Mouse (Mus musculus) spleen, adult 2 months (tissue): ENCODE measurements around the gene Nlrp9b. TPM values are rescaled to one million over a fixed set of nuclear protein-coding genes. Genes with fewer than 3 reads are reported as not detected.
"Not testable (repeated sequence)": the region's sequence is repeated elsewhere in the genome, so short reads cannot be mapped to it uniquely, and the experiment has no call there.

Experiments used
- DNase-seq, 2 experiments: peaks; one replicate each; pipeline versions ENCODE4 v3.0.0 to v3.0.0-alpha.2; 2012 to 2021; ENCODE audit warnings: low spot score in 2 of 2, low read depth in 1 of 2
- H3K27ac ChIP-seq: fragments of 200-500 bp; 2 replicates; pipeline ENCODE4 v1.5.1; 2012; ENCODE audit warnings: low read length, inconsistent platforms; ENCODE audit not compliant: insufficient read depth
- H3K27me3 ChIP-seq: fragments of 200-500 bp; 2 replicates; pipeline ENCODE4 v1.6.1; 2012; ENCODE audit warnings: mild to moderate bottlenecking, moderate library complexity, low read length, inconsistent platforms; ENCODE audit not compliant: control insufficient read depth, insufficient read depth
- H3K36me3 ChIP-seq: fragments of 200-500 bp; 2 replicates; pipeline ENCODE4 v1.6.1; 2012; ENCODE audit warnings: mild to moderate bottlenecking, low read length, inconsistent platforms; ENCODE audit not compliant: control insufficient read depth, insufficient read depth
- H3K4me1 ChIP-seq: fragments of 200-500 bp; 2 replicates; pipeline ENCODE4 v1.6.1; 2011; ENCODE audit warnings: inconsistent platforms; ENCODE audit not compliant: control insufficient read depth, insufficient read depth, insufficient read length
- H3K4me3 ChIP-seq: fragments of 200-500 bp; 2 replicates; pipeline ENCODE4 v1.5.1; 2011; ENCODE audit warnings: mild to moderate bottlenecking, inconsistent platforms; ENCODE audit not compliant: insufficient read depth, insufficient read length; ENCODE audit errors: extremely low read depth
- CTCF ChIP-seq: fragments of 200-500 bp; IDR thresholded peaks from 2 replicates; pipeline ENCODE4 v1.5.1; 2011; ENCODE audit warnings: mild to moderate bottlenecking, inconsistent platforms; ENCODE audit not compliant: insufficient read depth, insufficient read length, insufficient replicate concordance; ENCODE audit errors: extremely low read depth
- POLR2A ChIP-seq: fragments of 200-500 bp; IDR thresholded peaks from 2 replicates; pipeline ENCODE4 v1.6.1; 2011; ENCODE audit warnings: low read depth, low read length, inconsistent platforms
- WGBS: fragments of 180-500 bp; shearing (Covaris S2); methylation state at CpG from one replicate; pipeline ENCODE4 v1.1.7; 2018; 5-methylcytosine and 5-hydroxymethylcytosine counted together
- polyA plus RNA-seq: library from polyadenylated mRNA; depleted of rRNA; stranded (reverse); fragments of >200 nt; gene quantifications from 2 replicates; pipeline ENCODE4 v1.2.3, GENCODE M21; 2012; rRNA removed

Nlrp9b gene
- polyA plus RNA-seq, result not detected in 2 replicates

GRCm38 (mm10) chr7:19991165-19991564, at the start of gene Nlrp9b:
Nlrp9b (plus strand) TSS chr7:19991465.
- not testable (repeated sequence) for H3K27ac ChIP-seq, H3K36me3 ChIP-seq, H3K4me3 ChIP-seq, DNase-seq, H3K27me3 ChIP-seq, H3K4me1 ChIP-seq
- 60% methylated on average over 8 of the region's 8 CpGs for WGBS

DNA sequence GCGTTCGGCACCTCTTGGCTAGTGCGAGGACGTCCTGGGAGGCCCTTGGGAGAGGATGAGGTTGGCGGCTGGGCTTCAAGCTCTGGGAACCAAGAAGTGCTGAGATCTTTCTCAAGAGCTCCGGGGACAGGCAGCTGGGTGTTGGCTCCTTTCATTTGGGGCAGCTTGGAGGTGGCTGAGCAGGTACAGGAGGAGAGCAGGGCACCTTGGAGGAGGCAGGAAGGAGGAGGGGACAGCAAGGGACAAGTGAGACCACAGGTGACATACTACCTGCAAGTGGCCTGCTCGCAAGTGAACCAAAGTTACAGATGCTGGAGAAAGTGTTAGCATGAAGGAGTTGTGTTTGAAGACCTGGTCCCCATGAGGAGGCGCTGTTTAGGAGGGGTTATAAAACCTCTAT, 46.6 kb upstream of the Nlrp9b start:
- WGBS, result 97% methylated on average over 8 of the region's 8 CpGs
- no peak overlapping the region for H3K4me3 ChIP-seq
- DNase-seq, result no peak
- no peaks in the 10 kb centered on the region for H3K36me3 ChIP-seq
- H3K27me3 ChIP-seq, result no peaks in the 10 kb centered on the region
- peaks cover 3% of the 10 kb centered on the region; the same call in 1 of the 2 replicates for H3K4me1 ChIP-seq
- H3K27ac ChIP-seq, result no peak overlapping the region
- no peak for TF ChIP-seq CTCF
- TF ChIP-seq POLR2A, result no peak

DNA sequence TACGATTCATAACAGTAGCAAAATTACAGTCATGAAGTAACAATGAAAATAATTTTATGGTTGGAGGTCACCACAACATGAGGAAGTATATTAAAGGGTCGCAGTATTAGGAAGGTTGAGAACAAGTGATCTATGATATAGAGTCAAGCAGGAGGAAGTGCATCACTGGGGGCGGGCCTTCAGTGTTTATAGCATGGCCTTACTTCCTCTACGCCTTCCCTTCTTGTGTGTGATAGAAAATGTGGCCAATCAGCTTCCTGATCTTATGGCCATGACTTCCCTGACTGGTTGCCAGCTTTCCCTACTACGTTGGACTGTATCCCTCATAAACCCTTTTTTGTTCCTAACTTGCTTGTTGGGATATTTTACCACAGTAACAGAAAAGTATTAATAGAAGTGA, 46.1 kb upstream of the Nlrp9b start:
- DNase-seq, result no peak
- H3K4me1 ChIP-seq, result no peaks in the 10 kb centered on the region; the same call in 1 of the 2 replicates

GRCm38 (mm10) chr7:19945821-19946515, 45.3 kb upstream of the Nlrp9b start:
- Histone ChIP-seq H3K4me3 (no peak overlapping the region), H3K27ac (peak overlapping the region; percentile 57), H3K27me3 (no peaks in the 10 kb centered on the region), H3K4me1 (no peaks in the 10 kb centered on the region), H3K36me3 (no peaks in the 10 kb centered on the region)
- no peak for DNase-seq
- TF ChIP-seq POLR2A (no peak), CTCF (no peak)
- 75% methylated on average over 13 of the region's 13 CpGs for WGBS

More for the DNA sequence above, 46.1 kb upstream of the Nlrp9b start:
- no peak for TF ChIP-seq CTCF
- no peak for TF ChIP-seq POLR2A
- Histone ChIP-seq H3K36me3 (no peaks in the 10 kb centered on the region), H3K27ac (peak overlapping the region; percentile 18; the same call in 1 of the 2 replicates), H3K27me3 (no peaks in the 10 kb centered on the region), H3K4me3 (no peak overlapping the region)
- WGBS, result 76% methylated on average over 5 of the region's 5 CpGs

DNA sequence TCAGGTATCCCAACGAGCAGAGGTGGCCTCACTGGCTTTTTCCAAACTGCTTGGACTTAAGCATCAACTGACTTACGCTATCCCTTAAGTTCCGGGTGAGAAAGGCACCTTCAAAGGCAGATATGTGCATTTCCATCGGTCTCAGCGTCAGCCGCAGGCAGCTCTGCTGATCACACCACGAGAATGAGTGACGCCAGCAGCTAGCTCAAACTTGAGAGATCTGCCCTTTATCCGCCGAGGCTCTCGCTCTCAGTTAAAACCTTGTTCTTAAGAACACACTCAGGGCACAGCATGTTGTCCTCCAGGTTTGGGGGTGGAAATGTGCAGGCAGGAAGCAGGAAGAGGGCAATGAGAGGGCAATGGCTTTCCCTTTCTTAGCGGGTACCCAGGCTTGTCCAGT, 42.3 kb upstream of the Nlrp9b start:
- Histone ChIP-seq H3K27ac (peak overlapping the region; percentile 1; the same call in 1 of the 2 replicates), H3K4me1 (no peaks in the 10 kb centered on the region), H3K27me3 (no peaks in the 10 kb centered on the region), H3K4me3 (no peak overlapping the region), H3K36me3 (no peaks in the 10 kb centered on the region)
- no peak for DNase-seq
- WGBS, result 86% methylated on average over 12 of the region's 12 CpGs
- TF ChIP-seq CTCF (no peak), POLR2A (no peak)

DNA sequence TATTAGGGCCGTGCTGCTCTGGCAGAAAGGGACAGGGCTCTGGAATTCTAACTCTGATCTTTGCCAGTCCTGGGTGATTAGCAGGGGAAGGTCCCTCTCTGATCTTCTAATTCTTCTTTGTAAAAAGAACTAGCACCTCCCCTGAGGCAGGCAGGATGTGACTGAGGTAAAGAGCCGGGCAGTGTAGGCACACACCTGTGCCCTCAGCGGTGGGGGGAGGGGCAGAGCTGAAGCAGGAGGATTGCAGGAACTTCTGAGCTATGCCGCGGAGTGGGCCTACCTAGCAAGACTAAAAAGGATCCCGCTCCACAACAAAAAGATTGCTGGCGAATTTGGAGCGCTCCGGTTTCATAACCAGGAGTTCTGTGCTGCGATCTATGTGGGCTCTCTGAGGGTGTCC, 41.3 kb upstream of the Nlrp9b start:
- peak overlapping the region; percentile 57; the same call in 1 of the 2 replicates for H3K27ac ChIP-seq
- no peaks in the 10 kb centered on the region for H3K36me3 ChIP-seq
- H3K4me3 ChIP-seq, result no peak overlapping the region
- no peaks in the 10 kb centered on the region for H3K27me3 ChIP-seq
- DNase-seq, result peak in 1 of 2 experiments; percentile 14
- WGBS, result 74% methylated on average over 10 of the region's 10 CpGs
- no peak for TF ChIP-seq POLR2A
- no peak for TF ChIP-seq CTCF
- no peaks in the 10 kb centered on the region for H3K4me1 ChIP-seq

DNA sequence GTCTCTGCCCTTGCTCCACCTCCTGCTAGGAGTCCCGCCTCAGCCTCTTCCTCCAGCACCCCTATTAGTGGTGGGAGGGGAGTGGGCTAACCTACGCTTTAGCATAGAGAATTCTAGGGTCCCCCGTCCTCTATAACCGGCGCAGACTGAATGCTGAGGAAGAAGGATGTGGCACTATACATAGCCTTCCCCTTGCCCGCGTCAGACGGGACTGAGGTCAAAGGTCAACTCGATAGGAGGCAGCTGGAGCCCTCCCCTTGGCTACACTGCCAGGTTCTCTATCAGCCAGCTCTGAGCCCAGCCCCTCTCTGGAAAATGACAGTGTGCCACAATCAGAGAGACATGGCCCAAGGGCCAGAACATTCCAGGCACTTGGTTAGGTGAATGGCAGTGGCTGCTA, 40.7 kb upstream of the Nlrp9b start, which contains the start of gene Igsf23:
Gene Igsf23 (minus strand): TSS at position 168 of the 400 bp plus-strand sequence.
- Histone ChIP-seq H3K27me3 (no peaks in the 10 kb centered on the region), H3K4me1 (no peaks in the 10 kb centered on the region), H3K27ac (peak within 1 kb of the TSS; percentile 57), H3K36me3 (no peaks in the 10 kb centered on the region), H3K4me3 (no peak within 1 kb of the TSS)
- 74% methylated on average over 9 of the region's 9 CpGs for WGBS
- DNase-seq, result no peak
- TF ChIP-seq CTCF (no peak), POLR2A (no peak)
